Mouse (Mus musculus): ENCODE results near the gene Fbxo34. TPM values are rescaled to one million over a fixed set of nuclear protein-coding genes. Genes with fewer than 3 reads are reported as not detected.

Fbxo34 gene
- polyA plus RNA-seq, 1 experiment from 2014 or later = 32.6 TPM

DNA sequence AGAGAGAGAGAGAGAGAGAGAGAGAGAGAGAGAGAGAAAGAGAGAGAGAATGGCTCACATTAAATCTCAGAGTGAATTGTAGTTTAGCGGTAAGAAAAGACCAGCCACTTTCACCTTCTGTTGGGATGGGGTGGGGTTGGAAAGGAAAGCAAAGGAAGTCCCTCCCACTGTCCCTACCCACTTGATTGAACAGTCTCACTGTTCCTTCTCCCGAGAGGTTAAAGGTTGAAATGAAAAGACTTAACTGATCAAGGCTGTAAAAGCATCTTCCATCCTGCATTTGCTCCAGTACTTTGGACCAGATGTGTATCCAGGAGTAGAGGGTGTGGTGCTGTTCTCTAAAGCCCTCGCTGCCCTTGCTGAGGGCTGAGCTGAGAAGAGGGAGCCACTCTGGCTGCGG is 126.5 kb downstream of the Fbxo34 start:
- Histone ChIP-seq H3K27me3 (ENCODE audit: control insufficient read depth, insufficient read depth, low read depth, low read length) (no peaks in the 10 kb centered on the region), H3K4me1 (ENCODE audit: control insufficient read depth, insufficient read depth, low read length) (no peaks in the 10 kb centered on the region), H3K4me2 (ENCODE audit: low read length) (no peak overlapping the region), H3K36me3 (ENCODE audit: control insufficient read depth, insufficient read depth, low read length) (no peaks in the 10 kb centered on the region), H3K9me3 (replicated peaks; ENCODE audit: control insufficient read depth, low read length, poor library complexity, severe bottlenecking) (no peaks in the 10 kb centered on the region), H3K9ac (ENCODE audit: low read depth, low read length) (no peak overlapping the region), H3K27ac (ENCODE audit: low read length) (no peak overlapping the region), H3K4me3 (ENCODE audit: low read depth, low read length) (no peak overlapping the region)
- ATAC-seq = no peak
- 58% methylated on average over 4 of the region's 4 CpGs for WGBS

DNA sequence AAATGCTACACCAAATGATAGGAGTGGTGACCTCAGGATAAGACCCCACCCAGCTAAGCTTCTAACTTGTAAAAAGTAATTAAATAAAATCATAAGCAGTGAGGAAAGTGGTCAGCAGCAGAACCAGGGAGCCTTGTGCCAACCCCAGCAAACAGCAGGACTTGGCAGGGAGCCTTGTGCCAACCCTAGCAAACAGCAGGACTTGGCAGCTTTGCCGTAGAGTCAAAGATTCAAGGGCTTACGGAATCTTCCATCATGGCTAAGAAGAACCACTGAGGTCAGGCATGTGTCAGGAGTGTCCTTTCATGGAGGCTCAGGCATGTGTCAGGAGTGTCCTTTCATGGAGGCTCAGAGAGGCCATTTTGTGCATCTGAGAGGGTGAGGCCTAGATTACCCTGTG is 127.9 kb downstream of the Fbxo34 start:
- no peak overlapping the region for H3K9ac ChIP-seq (ENCODE audit: low read depth, low read length)
- no peak overlapping the region for H3K4me3 ChIP-seq (ENCODE audit: low read depth, low read length)
- no peaks in the 10 kb centered on the region for H3K36me3 ChIP-seq (ENCODE audit: control insufficient read depth, insufficient read depth, low read length)
- no peaks in the 10 kb centered on the region for H3K27me3 ChIP-seq (ENCODE audit: control insufficient read depth, insufficient read depth, low read depth, low read length)
- ATAC-seq = no peak
- 78% methylated on average over 2 of the region's 2 CpGs for WGBS
- no peaks in the 10 kb centered on the region for H3K4me1 ChIP-seq (ENCODE audit: control insufficient read depth, insufficient read depth, low read length)
- no peak overlapping the region for H3K27ac ChIP-seq (ENCODE audit: low read length)
- no peaks in the 10 kb centered on the region for H3K9me3 ChIP-seq (replicated peaks; ENCODE audit: control insufficient read depth, low read length, poor library complexity, severe bottlenecking)
- H3K4me2 ChIP-seq (ENCODE audit: low read length) = no peak overlapping the region

DNA sequence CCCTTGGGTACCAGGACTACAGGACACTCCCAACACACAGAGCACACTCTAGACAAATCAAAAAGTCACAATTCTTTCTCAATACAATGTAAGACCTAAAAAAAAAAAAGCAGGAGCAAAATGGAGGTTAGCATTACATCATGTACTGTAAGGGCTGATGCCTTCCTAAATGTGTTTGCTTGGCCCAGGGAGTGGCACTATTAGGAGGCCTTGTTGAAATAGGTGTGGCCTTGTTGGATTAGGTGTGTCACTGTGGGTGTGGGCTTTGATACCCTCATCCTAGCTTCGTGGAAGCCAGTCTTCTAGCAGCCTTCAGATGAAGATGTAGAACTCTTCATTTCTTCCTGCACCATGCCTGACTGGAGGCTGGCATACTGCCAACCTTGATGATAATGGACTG is 131.1 kb downstream of the Fbxo34 start:
- Histone ChIP-seq H3K27me3 (ENCODE audit: control insufficient read depth, insufficient read depth, low read depth, low read length) (no peaks in the 10 kb centered on the region), H3K9ac (ENCODE audit: low read depth, low read length) (no peak overlapping the region), H3K36me3 (ENCODE audit: control insufficient read depth, insufficient read depth, low read length) (no peaks in the 10 kb centered on the region), H3K4me2 (ENCODE audit: low read length) (no peak overlapping the region), H3K9me3 (replicated peaks; ENCODE audit: control insufficient read depth, low read length, poor library complexity, severe bottlenecking) (no peaks in the 10 kb centered on the region), H3K4me3 (ENCODE audit: low read depth, low read length) (no peak overlapping the region), H3K27ac (ENCODE audit: low read length) (no peak overlapping the region), H3K4me1 (ENCODE audit: control insufficient read depth, insufficient read depth, low read length) (no peaks in the 10 kb centered on the region)
- ATAC-seq = no peak
- WGBS = 48% methylated on average over 1 of the region's 1 CpGs

Other genes starting within 250 kb of the Fbxo34 start
- 14.5 and 17.7 TPM in 2 replicates for gene Wdhd1, start 173.6 kb upstream of the Fbxo34 start, polyA plus RNA-seq (2015; fragmentation: Nextera tagmentation; extraction: Ambion mirVana)
- 1.7 and 1.9 TPM in 2 replicates for gene Socs4, start 173.5 kb upstream of the Fbxo34 start, polyA plus RNA-seq (2015; fragmentation: Nextera tagmentation; extraction: Ambion mirVana)
- gene Mapk1ip1l, start 152.2 kb upstream of the Fbxo34 start, polyA plus RNA-seq (2015; fragmentation: Nextera tagmentation; extraction: Ambion mirVana) = 47.3 and 51.3 TPM in 2 replicates
- 2.6 and 5.0 TPM in 2 replicates for gene Lgals3, start 82.7 kb upstream of the Fbxo34 start, polyA plus RNA-seq (2015; fragmentation: Nextera tagmentation; extraction: Ambion mirVana)
- gene Dlgap5, start 32.0 kb upstream of the Fbxo34 start, polyA plus RNA-seq (2015; fragmentation: Nextera tagmentation; extraction: Ambion mirVana) = 3.8 and 4.4 TPM in 2 replicates
- gene Atg14, start 120.2 kb downstream of the Fbxo34 start, polyA plus RNA-seq (2015; fragmentation: Nextera tagmentation; extraction: Ambion mirVana) = 19.7 and 21.0 TPM in 2 replicates
- gene Ktn1, start 198.0 kb downstream of the Fbxo34 start, polyA plus RNA-seq (2015; fragmentation: Nextera tagmentation; extraction: Ambion mirVana) = 62.5 and 67.0 TPM in 2 replicates